Mouse (Mus musculus): Measurements from ENCODE around the gene Ccdc39. TPM values are rescaled to one million over a fixed set of nuclear protein-coding genes. Genes with fewer than 3 reads are reported as not detected.
A peak's percentile ranks its signal among the peaks of the same experiment; 100 is the strongest.

Ccdc39 gene
- polyA plus RNA-seq (2015; fragmentation: Nextera tagmentation; extraction: Ambion mirVana): 0.08 and 0.12 TPM in 2 replicates

GRCm38 (mm10) chr3:33843801-33844632 lies at the start of gene Ccdc39:
TSS of gene Ccdc39 (minus strand) at chr3:33844310.
- H3K27me3 ChIP-seq (ENCODE audit: insufficient read depth, low read length): no peaks in the 10 kb centered on the region
- WGBS (ENCODE audit: insufficient replicate concordance): 9% methylated on average over 26 of the region's 26 CpGs
- TF ChIP-seq CTCF (IDR thresholded peaks at IDR 0.05; ENCODE audit: low read depth): no peak
- TF ChIP-seq EP300 (IDR thresholded peaks at IDR 0.05; ENCODE audit: low read depth): no peak
- H3K9ac ChIP-seq (replicated peaks): 0 out of 2 replicates have a peak within 1 kb of the TSS, but pooled peaks have one; percentile 11
- peaks cover 5% of the 10 kb centered on the region for H3K4me1 ChIP-seq (ENCODE audit: insufficient read depth)
- H3K4me3 ChIP-seq (ENCODE audit: low read depth, low read length): peak within 1 kb of the TSS; percentile 36
- peak; percentile 48; the same call in 1 of the 2 replicates for ATAC-seq
- H3K4me2 ChIP-seq (ENCODE audit: low read depth, low read length): peak within 1 kb of the TSS; percentile 78
- peak; percentile 62 for DNase-seq
- no peaks in the 10 kb centered on the region for H3K9me3 ChIP-seq (ENCODE audit: low read length)
- H3K27ac ChIP-seq (ENCODE audit: low read depth): no peak within 1 kb of the TSS
- no peaks in the 10 kb centered on the region for H3K36me3 ChIP-seq (replicated peaks; ENCODE audit: insufficient read depth, low read length)

GRCm38 (mm10) chr3:33893433-33893832 lies 49.3 kb upstream of the Ccdc39 start:
- WGBS (ENCODE audit: insufficient replicate concordance): 79% methylated on average over 5 of the region's 5 CpGs
- Histone ChIP-seq H3K27ac (ENCODE audit: low read depth) (no peak overlapping the region), H3K9me3 (ENCODE audit: low read length) (no peaks in the 10 kb centered on the region), H3K4me2 (ENCODE audit: low read depth, low read length) (no peak overlapping the region), H3K9ac (replicated peaks) (no peak overlapping the region), H3K36me3 (replicated peaks; ENCODE audit: insufficient read depth, low read length) (no peaks in the 10 kb centered on the region), H3K27me3 (ENCODE audit: insufficient read depth, low read length) (no peaks in the 10 kb centered on the region), H3K4me3 (ENCODE audit: low read depth, low read length) (no peak overlapping the region), H3K4me1 (ENCODE audit: insufficient read depth) (no peaks in the 10 kb centered on the region)
- DNase-seq (no peak), ATAC-seq (no peak)
- no peak for TF ChIP-seq CTCF (IDR thresholded peaks at IDR 0.05; ENCODE audit: low read depth)
- no peak for TF ChIP-seq EP300 (IDR thresholded peaks at IDR 0.05; ENCODE audit: low read depth)

- no peaks in the 10 kb centered on the region for H3K4me1 ChIP-seq (ENCODE audit: insufficient read depth)
- no peak overlapping the region for H3K4me2 ChIP-seq (ENCODE audit: low read depth, low read length)
- 52% methylated on average over 8 of the region's 8 CpGs for WGBS (ENCODE audit: insufficient replicate concordance)
- no peak for ATAC-seq
- H3K27ac ChIP-seq (ENCODE audit: low read depth): no peak overlapping the region
- H3K9ac ChIP-seq (replicated peaks): no peak overlapping the region
- no peak for TF ChIP-seq EP300 (IDR thresholded peaks at IDR 0.05; ENCODE audit: low read depth)
- no peak for TF ChIP-seq CTCF (IDR thresholded peaks at IDR 0.05; ENCODE audit: low read depth)
- no peak for DNase-seq
- no peak overlapping the region for H3K4me3 ChIP-seq (ENCODE audit: low read depth, low read length)
- H3K36me3 ChIP-seq (replicated peaks; ENCODE audit: insufficient read depth, low read length): no peaks in the 10 kb centered on the region
- no peaks in the 10 kb centered on the region for H3K27me3 ChIP-seq (ENCODE audit: insufficient read depth, low read length)
- no peaks in the 10 kb centered on the region for H3K9me3 ChIP-seq (ENCODE audit: low read length)
These were observed 43.3 kb upstream of the Ccdc39 start for GRCm38 (mm10) chr3:33887438-33887837.

- no peaks in the 10 kb centered on the region for H3K36me3 ChIP-seq (replicated peaks; ENCODE audit: insufficient read depth, low read length)
- no peak overlapping the region for H3K4me2 ChIP-seq (ENCODE audit: low read depth, low read length)
- TF ChIP-seq EP300 (IDR thresholded peaks at IDR 0.05; ENCODE audit: low read depth) (no peak), CTCF (IDR thresholded peaks at IDR 0.05; ENCODE audit: low read depth) (no peak)
- H3K27ac ChIP-seq (ENCODE audit: low read depth): no peak overlapping the region
- H3K27me3 ChIP-seq (ENCODE audit: insufficient read depth, low read length): no peaks in the 10 kb centered on the region
- H3K4me1 ChIP-seq (ENCODE audit: insufficient read depth): no peaks in the 10 kb centered on the region
- H3K9me3 ChIP-seq (ENCODE audit: low read length): 0 out of 2 replicates have a peak, but pooled peaks cover 3% of the 10 kb centered on the region
- no peak overlapping the region for H3K4me3 ChIP-seq (ENCODE audit: low read depth, low read length)
- ATAC-seq (no peak), DNase-seq (no peak)
- WGBS (ENCODE audit: insufficient replicate concordance): 76% methylated on average over 6 of the region's 6 CpGs
- H3K9ac ChIP-seq (replicated peaks): no peak overlapping the region
These were observed 39.0 kb upstream of the Ccdc39 start for GRCm38 (mm10) chr3:33883105-33883504.

- Histone ChIP-seq H3K4me2 (ENCODE audit: low read depth, low read length) (no peak overlapping the region), H3K27me3 (ENCODE audit: insufficient read depth, low read length) (no peaks in the 10 kb centered on the region), H3K9ac (replicated peaks) (no peak overlapping the region), H3K27ac (ENCODE audit: low read depth) (no peak overlapping the region), H3K36me3 (replicated peaks; ENCODE audit: insufficient read depth, low read length) (no peaks in the 10 kb centered on the region), H3K4me3 (ENCODE audit: low read depth, low read length) (no peak overlapping the region), H3K9me3 (ENCODE audit: low read length) (0 out of 2 replicates have a peak, but pooled peaks cover 3% of the 10 kb centered on the region), H3K4me1 (ENCODE audit: insufficient read depth) (no peaks in the 10 kb centered on the region)
- WGBS (ENCODE audit: insufficient replicate concordance): 62% methylated on average over 2 of the region's 2 CpGs
- ATAC-seq (no peak), DNase-seq (no peak)
- TF ChIP-seq CTCF (IDR thresholded peaks at IDR 0.05; ENCODE audit: low read depth) (no peak), EP300 (IDR thresholded peaks at IDR 0.05; ENCODE audit: low read depth) (no peak)
These were observed 38.6 kb upstream of the Ccdc39 start for GRCm38 (mm10) chr3:33882695-33883094.

- H3K4me1 ChIP-seq (ENCODE audit: insufficient read depth): no peaks in the 10 kb centered on the region
- TF ChIP-seq CTCF (IDR thresholded peaks at IDR 0.05; ENCODE audit: low read depth): no peak
- no peak for TF ChIP-seq EP300 (IDR thresholded peaks at IDR 0.05; ENCODE audit: low read depth)
These were observed 34.6 kb upstream of the Ccdc39 start for GRCm38 (mm10) chr3:33878661-33879060.

More at GRCm38 (mm10) chr3:33878661-33879060, 34.6 kb upstream of the Ccdc39 start:
- Histone ChIP-seq H3K9me3 (ENCODE audit: low read length) (0 out of 2 replicates have a peak, but pooled peaks cover 3% of the 10 kb centered on the region), H3K27me3 (ENCODE audit: insufficient read depth, low read length) (no peaks in the 10 kb centered on the region), H3K27ac (ENCODE audit: low read depth) (no peak overlapping the region), H3K36me3 (replicated peaks; ENCODE audit: insufficient read depth, low read length) (no peaks in the 10 kb centered on the region), H3K4me3 (ENCODE audit: low read depth, low read length) (no peak overlapping the region), H3K4me2 (ENCODE audit: low read depth, low read length) (no peak overlapping the region), H3K9ac (replicated peaks) (no peak overlapping the region)
- ATAC-seq (no peak), DNase-seq (no peak)
- WGBS (ENCODE audit: insufficient replicate concordance): 77% methylated on average over 6 of the region's 6 CpGs

All from liver, postnatal 0 days (tissue).